Mouse (Mus musculus): Measurements from ENCODE around the gene 4930544D05Rik. TPM values are rescaled to one million over a fixed set of nuclear protein-coding genes. Genes with fewer than 3 reads are reported as not detected.

Gene 4930544D05Rik
- total RNA-seq, 4 experiments from 2014 or later: not detected

GRCm38 (mm10) chr11:70641241-70641640 lies 25.6 kb downstream of the 4930544D05Rik start:
- no peak for DNase-seq (ENCODE audit: low spot score)

GRCm38 (mm10) chr11:70643051-70643450 lies 27.4 kb downstream of the 4930544D05Rik start:
- DNase-seq (ENCODE audit: low spot score): no peak

GRCm38 (mm10) chr11:70644564-70645103 lies 29.0 kb downstream of the 4930544D05Rik start:
- no peak for DNase-seq (ENCODE audit: low spot score)

- no peak for DNase-seq (ENCODE audit: low spot score)
Observed at GRCm38 (mm10) chr11:70645461-70646258, 30.0 kb downstream of the 4930544D05Rik start.

- no peak for DNase-seq (ENCODE audit: low spot score)
Observed at GRCm38 (mm10) chr11:70646259-70646555, 30.6 kb downstream of the 4930544D05Rik start.

- peak; percentile 96 for DNase-seq (ENCODE audit: low spot score)
Observed at GRCm38 (mm10) chr11:70646691-70647650, 31.3 kb downstream of the 4930544D05Rik start, which contains the start of the genes Rnf167 and Slc25a11. TSS of gene Rnf167 (plus strand) at chr11:70647235. TSS of gene Slc25a11 (minus strand) at chr11:70647479.

GRCm38 (mm10) chr11:70647716-70648420 lies 32.2 kb downstream of the 4930544D05Rik start:
- no peak for DNase-seq (ENCODE audit: low spot score)

- no peak for DNase-seq (ENCODE audit: low spot score)
Observed at GRCm38 (mm10) chr11:70648512-70648911, 32.9 kb downstream of the 4930544D05Rik start.

- no peak for DNase-seq (ENCODE audit: low spot score)
Observed at GRCm38 (mm10) chr11:70649185-70649734, 33.6 kb downstream of the 4930544D05Rik start.

- no peak for DNase-seq (ENCODE audit: low spot score)
Observed at GRCm38 (mm10) chr11:70650322-70651175, 34.9 kb downstream of the 4930544D05Rik start.

GRCm38 (mm10) chr11:70651391-70651790 lies 35.7 kb downstream of the 4930544D05Rik start:
- DNase-seq (ENCODE audit: low spot score): no peak

- DNase-seq (ENCODE audit: low spot score): no peak
Observed at GRCm38 (mm10) chr11:70652029-70652883, 36.6 kb downstream of the 4930544D05Rik start.

- DNase-seq (ENCODE audit: low spot score): no peak
Observed at GRCm38 (mm10) chr11:70652884-70653344, 37.3 kb downstream of the 4930544D05Rik start.

GRCm38 (mm10) chr11:70653345-70654197 lies 37.9 kb downstream of the 4930544D05Rik start:
- peak; percentile 46 for DNase-seq (ENCODE audit: low spot score)

- DNase-seq (ENCODE audit: low spot score): peak; percentile 65
Observed at GRCm38 (mm10) chr11:70654198-70654922, 38.7 kb downstream of the 4930544D05Rik start, which contains the start of gene Pfn1. TSS of gene Pfn1 (minus strand) at chr11:70654644.

- peak; percentile 80 for DNase-seq (ENCODE audit: low spot score)
Observed at GRCm38 (mm10) chr11:70654923-70655570, 39.4 kb downstream of the 4930544D05Rik start.

All from heart, adult 8-10 months (tissue).